Mouse (Mus musculus) left cerebral cortex, adult 8-10 months (tissue): ENCODE data around the gene Socs3. TPM values are rescaled to one million over a fixed set of nuclear protein-coding genes. Genes with fewer than 3 reads are reported as not detected.

Experiments used
- DNase-seq, 2 experiments: peaks; one replicate each; pipeline ENCODE4 v3.0.0; 2022; ENCODE audit warnings: low spot score in 2 of 2
- total RNA-seq, 4 experiments: library from RNA; stranded (reverse); gene quantifications; 2 replicates each; pipeline ENCODE4 v1.2.4; 2022

Socs3 gene
- total RNA-seq, 4 experiments from 2014 or later: 3.1 to 7.5 (median 3.6) TPM

DNA sequence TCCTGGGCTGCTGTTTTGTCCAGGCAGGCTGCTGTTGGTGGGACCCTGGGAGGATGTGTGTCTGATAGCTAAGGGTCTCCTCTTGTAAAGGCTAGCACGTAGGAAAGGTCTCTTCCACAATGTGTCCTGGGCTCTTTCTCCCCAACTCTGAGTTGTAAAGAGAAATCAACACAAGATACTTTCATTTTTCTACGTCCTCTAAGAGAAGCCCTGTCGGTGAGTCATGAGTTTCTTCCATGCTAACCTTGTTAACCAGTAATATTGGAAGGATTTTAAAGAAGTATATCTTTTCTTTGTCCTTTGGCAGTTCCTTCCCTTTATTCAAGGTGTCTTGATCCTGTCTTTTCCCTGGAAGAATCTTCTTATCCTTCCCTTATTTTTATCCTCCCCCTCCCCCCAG lies 25.8 kb upstream of the Socs3 start:
- DNase-seq: no peak

DNA sequence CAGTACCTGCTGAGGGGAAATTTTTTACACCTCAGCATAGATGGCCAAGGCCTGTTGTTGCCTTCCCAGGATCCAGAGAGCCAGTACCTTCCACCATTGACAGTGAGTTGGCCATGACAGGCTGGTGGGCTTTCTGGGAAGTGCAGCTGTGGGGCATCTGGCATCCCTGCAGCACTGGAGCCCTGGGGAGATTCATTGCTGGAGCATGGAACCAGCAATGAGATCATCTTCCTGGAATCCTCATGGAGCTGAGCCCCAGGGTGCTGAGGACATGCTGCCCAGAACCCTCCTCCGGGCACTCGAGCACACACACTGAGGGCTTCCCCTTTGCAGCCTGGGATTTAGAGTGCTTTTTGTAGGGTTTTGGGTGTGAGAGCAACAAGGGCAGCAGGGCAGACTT lies 25.4 kb upstream of the Socs3 start:
- no peak for DNase-seq

DNA sequence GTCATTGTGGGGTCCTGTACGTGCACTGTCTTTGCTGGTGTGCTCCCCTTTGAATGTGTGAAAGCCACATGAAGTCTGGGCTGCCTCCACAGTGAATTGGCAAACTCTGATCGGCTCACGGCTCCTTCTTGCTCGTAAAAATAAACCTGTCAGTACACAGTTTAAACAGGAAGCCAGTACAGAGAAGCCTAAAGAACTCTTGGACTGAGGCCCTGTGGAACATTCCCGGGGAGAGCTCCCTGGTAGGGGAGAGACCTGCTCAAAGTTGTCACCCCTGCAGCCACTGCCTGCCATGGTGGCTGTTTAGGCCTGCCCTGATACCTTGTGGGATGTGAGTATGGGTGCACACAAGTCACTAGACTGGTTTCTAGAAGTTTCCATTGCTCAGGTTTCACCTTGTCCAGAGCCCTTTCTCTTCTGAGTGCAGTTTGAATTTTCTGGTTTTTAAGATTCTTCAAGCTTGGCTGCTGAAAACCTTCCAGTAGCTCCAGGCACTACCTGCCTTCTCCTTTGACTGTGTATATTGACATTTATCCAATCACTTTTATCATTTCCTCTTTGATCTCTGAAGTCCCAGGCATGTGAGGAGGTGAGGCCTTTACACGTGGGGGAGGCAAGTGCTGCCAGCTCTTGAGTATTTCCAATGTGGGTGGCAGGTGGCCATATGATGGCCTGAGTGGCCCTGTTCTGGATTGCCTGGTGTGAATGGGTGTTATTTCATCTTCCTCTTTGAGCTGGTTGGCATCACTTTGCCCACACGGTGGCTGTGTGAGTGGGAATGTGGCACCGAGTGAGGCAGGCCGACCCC lies 24.6 kb upstream of the Socs3 start:
- no peak for DNase-seq

DNA sequence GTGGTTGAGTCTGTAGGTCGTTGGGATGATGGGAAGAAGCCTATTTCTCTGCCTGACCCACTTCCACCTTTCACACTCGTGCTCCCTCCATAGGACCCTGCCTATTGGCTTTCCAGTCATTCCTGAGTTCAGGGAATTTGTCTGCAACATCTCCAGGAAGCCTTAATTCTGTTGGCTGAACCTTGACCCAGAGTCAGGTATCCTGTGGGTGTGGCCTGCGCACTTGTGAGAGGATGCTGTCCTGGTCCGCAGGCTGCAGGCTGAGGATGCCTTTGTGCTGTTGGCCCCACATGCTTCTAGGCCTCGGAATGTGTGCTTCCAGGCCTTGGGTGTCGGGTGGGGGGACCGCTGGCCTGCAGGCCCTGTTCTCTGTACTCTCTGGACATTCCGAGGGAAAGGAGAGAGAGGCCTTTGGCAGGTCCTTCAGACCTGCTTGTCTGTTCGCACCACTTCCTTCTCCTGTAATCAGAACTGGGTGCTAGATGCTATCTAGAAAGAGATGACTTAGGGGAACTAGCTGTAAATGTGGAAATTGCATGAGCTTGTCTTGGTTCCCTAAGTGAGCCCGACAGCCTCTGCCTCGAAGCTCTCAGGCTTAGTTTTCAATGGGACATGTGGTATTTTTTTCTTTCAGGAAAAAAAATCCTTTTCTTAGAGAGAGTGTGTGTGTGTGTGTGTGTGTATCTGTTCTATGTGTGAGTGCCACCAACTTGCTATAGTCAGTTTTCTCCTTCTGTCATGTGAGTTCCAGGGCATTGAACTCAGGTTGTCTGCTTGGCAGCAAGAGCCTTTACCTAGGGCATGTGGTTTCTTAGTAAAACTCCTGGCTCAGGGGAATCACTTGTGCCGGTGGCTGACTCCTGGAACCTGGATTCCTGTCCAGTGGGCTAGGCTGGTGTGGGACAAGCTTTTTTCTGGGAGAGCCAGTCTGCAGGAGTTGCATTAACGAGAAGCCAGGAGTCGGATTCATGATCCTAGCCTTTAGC lies 23.6 kb upstream of the Socs3 start:
- no peak for DNase-seq

DNA sequence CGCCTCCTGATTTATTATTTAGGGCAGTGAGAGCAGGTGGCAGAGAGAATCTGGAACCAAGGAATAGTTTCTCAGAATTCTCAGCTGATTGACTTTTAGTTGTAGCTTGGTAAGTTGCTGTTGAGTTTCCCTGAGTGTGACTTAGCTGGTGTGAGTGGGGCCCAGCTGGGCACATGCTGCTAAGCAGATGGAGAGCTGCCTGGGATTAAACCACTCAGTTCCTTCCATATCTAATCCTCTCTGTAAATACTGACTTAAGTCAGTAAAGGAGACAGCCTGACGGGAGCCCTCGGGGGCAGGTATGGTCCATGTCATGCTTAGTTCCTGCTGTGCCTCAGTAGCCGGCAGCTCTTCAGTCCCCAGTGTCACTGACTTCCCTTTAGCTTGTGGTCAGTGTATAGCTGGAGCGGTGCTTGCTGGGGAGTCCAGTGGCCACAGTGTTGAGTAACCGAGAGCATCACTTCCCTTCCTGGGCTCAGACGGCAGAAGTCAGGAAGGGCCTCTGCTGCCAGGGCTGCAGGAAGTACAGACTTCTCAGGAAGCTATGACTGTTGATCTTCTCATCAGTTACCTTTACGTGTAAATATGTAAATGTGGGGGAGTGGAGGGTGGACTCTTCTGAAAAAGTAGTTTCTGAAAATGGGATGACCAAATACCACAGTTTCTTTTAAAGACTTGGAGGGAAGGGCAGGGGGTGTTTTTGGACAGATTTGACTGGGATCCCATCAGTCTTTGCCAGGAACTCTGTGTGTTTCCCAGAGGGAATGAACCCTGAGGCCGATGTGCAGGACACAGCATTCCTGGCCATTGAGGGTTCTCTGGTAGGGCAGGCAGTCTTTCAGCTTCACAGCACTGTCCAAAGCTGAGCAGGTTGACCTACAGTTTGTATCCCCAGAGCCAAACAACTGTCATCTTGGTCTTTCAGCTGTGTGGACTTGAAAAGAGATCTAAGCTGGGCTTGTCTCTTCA lies 21.9 kb upstream of the Socs3 start:
- DNase-seq: no peak

DNA sequence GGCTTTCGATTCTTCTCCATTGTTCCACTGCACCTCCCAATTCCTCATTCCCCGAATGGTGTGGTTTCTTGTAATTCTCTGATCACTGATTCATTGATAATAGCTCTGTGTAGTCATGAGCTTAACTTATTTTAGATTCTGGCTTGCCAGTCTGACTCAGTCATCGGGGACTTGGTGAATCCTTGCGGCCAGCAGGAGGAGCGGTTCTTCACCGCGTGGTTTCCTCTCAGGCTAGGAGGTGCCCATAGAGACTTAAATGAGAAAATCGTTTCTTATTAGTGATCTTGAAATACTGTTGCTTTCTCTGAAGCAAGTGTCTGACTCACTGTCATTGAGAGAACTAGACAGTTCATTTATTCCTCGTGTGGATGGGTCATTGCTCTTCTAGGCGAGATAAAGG lies 20.1 kb upstream of the Socs3 start:
- no peak for DNase-seq

DNA sequence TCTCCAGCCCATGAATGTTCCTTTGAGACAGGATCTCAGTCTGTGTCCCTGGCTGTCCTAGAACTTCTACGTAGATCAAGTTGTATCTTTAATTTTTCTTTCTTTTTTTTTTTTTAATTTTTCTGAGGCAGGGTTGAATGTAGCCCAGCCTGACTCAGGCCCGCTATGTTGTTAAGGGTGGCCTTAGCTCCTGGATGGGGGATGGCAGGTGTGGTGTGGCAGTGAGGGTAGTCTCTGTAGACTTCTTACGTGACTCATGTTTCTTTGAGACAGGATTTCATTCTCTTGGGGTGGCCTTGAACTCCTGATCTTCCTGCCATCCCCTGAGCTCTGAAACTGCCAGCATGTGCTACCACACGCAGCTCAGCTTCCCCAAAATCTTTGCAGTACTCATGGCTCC lies 19.4 kb upstream of the Socs3 start:
- no peak for DNase-seq

DNA sequence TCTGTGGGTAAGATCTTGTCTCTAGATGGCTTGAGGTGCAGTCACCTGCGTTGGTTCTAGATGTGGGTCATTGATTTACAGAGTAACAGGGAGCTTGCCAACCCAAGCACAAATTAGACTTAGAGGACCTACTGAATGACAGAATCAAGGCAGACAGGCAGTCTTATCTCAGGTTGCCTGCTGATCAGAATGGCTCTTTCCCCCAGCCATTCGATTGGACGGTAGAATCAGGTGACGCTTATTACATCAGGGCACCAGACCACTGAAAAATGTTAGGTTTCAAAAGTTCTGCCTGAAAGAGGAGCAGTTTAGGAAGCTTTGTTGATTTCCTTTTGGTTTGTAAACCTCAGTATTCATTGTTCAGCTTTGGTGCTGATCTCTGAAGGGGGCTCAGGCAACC lies 18.1 kb upstream of the Socs3 start:
- no peak for DNase-seq

DNA sequence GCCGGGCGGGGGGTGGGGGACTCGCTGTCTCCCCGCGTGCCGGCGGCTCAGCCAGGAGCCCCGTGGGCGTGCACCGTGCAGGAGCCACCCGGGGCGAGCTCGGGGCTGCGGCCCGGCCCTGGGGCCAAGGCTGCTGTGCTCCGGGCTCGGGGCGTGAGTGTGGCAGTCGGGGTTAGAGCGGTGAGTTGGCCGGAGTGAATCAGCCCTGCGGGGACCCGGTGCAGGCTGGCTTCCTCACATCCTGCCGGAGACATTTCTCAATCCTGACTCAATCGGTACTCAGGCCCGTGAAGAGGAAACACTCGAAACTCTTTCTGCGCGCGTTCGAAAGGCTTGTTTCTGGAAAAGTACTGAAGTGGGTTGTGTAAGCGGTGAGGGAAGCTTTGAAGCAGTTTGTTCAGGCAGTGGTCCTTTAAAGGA lies 17.2 kb upstream of the Socs3 start:
- DNase-seq: peak in 1 of 2 experiments; percentile 29

DNA sequence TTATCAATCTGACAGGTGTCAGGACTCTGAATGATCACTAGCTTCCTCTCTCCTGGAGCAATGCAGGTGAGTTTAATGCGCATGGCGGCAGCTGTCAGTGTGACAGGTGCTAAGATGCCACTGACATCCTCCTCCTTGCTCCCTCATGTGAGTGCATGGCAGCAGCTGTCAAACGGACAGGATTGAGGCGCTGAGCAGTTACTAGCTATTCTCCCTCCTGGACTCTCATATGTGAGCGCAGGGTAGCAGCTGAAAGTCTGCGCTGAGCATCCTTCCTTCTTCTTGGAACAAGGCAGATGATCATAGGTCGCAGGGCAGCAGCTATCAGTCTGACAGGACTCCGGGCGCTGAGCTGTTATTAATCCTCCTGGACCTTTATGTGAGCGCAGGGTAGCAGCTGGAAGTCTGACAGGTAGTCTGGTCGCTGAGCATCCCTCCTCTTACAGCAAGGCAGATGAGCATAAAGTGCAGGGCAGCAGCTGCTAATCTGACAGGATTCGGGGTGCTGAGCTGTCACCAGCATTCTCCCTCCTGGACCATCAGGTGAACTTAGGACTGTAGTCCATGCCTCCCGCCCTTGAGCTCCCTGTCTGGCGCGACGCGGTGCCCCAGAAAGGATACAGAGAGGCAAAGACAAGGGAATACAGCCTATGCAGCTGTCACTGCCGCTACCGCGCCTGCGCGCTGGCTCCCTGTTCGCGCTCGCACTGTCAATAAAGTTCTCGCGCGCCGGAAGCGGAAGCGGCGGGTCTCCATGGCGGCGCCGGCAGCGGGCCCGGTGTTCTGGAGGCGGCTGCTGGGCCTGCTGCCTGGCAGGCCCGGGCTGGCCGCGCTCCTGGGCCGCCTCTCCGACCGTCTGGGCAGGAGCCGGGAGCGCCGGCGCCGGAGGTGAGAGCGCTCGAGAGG lies 16.5 kb upstream of the Socs3 start, which contains the start of gene Pgs1:
TSS of gene Pgs1 (plus strand) at position 167 of the 906 bp plus-strand sequence.
- DNase-seq: peak; percentile 81 to 89

DNA sequence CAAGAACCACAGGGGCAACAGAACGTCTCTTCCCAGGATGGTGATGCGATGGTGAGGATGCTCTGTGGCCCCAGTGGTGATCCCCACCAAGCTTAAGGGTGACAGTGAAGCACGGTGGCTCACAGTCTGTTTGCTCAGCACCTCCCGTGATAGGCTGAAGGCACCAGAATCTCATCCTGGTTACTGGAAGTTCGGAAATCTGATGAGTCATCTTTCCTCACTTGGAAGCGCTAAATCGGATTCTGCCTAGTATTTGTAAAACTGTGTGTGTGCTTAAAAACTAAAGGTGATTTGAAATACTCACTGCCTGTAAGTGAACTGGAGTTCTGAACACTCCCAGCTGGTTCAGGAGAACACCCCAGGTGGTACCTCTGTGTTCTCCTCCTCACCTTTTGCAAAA lies 13.9 kb upstream of the Socs3 start:
- no peak for DNase-seq

DNA sequence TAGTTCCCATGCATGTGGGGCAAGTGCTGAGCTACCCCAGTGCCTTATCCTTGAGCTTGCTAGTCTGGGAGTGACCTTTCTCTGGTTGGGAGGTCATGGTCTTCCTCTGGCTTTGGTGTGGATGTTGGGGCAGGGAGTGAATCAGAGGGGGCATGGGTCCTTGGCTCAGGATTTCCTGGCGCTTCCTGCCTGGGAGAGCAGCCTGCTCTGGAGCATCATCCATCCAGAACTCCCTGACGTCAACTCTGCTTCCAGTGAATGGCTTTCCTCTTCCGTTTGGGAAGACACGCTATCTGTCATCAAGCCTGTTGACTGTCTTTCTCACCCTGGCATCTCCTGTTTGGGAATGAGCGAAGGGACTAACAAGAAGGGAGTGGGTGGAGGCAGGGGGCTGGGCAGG lies 12.6 kb upstream of the Socs3 start:
- DNase-seq: no peak

DNA sequence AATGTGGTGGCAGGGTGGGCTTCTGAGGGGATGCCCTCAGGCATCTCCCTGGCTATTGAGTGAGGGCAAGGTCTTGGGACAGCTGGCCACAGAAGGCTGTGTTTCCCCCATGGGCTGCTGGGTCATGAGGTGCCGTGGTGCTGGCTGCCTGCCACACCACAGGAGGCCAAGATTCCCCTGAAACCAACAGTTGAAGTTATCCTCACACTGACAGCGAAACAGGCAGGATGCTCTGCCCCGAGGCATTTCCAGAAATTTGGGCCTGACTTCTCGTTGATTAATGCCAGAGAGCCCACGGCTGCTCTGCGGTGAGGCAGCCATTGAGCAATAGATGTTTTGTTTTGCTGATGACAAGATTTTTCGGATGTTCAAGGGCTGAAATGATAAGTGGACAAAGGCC lies 9.5 kb upstream of the Socs3 start:
- DNase-seq: no peak

DNA sequence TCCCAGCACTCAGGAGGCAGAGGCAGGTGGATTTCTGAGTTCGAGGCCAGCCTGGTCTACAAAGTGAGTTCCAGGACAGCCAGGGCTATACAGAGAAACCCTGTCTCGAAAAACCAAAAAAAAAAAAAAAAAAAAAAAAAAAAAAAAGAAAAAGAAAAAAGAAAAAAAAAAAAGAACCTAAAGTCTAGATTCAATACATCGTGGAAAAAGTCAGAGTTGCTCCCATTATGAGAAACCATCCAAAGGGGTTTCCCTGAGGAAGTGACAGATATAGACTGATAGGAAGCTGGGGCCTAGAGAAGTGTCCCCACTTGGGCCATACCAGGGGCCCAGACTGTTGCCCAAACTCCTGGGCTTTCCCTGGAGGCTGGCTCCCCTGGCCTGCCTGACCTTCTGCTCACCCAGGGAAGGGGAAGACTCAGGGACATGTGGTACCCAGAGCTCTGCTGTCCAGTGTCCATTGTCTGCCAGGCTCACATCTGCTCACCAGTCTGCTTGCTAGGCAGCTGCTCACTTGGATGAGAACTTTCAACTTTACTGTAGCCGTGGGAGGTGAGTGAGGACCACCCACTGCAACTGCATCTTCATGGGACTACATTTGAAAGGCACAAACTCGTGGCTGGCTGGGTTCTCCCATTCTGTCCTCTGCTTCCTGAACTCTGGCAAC lies 8.0 kb upstream of the Socs3 start:
- no peak for DNase-seq

DNA sequence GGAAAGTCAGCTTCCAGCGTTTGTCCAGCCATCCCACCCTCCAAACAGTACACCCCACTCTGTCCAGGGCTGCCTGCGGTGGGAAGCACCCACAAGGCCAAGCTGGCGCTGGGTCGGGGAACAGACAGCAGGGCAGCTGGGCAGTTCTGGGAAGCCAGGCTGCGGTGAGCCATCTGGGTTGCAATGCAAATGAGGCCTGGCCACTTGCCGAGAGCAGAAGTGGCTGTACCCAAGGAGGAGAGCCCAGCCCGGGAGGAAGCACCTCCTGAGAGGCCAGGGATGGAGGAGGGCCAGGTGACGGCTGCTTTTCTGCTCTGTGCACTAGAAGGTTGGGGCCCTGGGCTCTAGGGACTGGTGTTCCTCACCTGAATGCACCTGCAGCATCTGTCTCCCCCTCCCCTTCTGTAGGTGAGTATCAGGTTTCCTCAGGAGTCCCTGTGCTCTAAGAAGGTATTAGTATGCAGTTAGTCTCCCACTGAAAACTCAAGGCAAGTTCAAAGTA lies 6.3 kb upstream of the Socs3 start:
- DNase-seq: no peak

DNA sequence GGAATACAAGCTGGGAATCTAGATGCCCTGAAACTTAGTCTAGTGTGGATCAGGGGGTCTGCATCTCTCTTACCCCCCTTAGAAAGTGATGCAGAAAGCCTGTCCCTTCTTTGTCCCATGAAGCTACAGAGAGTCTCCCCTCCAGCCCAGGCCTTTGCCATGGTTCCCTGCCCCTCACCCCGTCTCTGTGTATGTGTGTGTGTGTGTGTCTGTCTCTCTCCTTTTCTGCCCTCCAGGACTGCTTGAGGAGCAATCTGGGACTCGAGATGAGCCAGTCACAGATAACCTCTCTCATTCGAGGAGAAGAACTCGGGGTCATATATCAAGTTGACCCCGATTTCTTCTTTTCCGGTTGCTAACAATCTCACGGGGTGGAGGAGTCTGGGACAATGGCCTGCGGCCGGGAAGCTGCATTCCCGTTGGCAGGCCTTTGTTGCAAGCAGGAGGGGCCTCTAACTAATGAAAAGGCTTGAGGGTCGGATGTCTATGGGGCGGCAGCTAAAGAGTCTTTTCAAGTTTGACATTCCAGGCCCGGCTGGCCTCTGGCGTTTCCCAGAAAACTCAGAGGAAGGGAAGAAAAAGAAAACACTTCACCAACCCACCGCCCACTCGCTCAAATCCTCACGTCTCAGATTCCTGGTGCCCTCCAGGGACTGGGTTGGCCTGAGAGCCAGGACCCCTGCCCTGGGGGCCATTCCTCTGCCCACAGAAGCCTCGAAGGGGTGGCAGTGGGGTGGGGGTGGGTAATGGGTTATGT lies 5.5 kb upstream of the Socs3 start:
- DNase-seq: no peak

DNA sequence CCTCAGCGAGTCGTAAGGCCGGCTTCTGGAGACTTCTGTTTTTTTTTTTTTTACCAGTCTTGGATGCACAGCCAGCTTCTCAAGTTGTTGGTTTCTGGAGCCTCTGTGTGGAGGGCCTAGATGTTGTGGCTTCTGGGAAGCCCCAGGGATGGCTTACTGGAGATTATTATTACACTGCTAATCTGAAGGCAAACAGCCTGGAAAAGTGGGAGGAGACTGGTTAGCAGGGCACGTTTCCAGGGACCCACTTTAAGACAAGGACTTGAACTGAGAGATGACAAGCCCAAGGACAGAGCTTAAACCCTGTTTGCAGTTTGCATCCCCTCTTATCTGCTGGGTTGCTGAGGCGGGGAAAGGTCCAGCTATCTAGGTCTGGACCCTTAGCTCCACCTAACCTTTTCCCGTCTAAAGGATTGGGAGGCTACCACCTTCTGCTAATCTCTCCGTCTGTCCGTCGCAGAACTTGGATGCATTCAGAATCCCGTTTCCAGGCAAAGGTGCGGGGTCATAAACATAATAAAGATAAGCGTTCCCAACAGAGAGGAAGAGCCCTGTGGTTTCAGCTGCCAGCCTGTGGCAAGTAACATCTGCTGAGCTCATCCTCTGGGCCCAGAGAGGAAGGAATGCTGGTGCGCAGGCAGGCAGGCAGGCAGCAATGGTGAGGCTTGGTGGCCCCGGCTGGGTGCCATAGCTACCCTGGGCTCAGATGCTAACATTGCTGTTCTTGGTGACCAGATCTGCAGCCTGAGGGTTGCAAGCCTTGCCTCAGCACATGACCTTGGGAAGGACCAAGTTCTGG lies 4.7 kb upstream of the Socs3 start:
- DNase-seq: no peak

DNA sequence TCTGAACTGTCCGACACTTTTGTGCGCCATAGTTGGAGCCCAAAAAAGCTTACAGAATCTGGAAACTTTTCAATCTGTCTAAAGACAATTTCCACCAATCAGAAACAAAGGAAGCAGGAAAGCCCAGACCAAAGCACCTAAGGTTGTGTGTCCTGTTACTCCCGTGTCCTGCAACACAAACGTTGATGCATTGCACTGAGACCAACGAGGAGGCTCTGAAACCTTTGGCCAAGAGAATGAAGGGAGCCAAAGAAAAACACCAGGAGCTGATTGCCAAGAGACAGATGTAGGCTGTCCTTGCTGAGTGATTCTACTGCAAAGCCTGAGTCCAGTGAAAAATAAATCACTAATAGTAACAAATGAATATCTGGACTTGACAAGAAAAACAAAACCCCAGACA lies 3.7 kb upstream of the Socs3 start:
- no peak for DNase-seq
